Mouse (Mus musculus) bone marrow, adult 2 months (tissue): ENCODE measurements around the gene Gm48551. TPM values are rescaled to one million over a fixed set of nuclear protein-coding genes. Genes with fewer than 3 reads are reported as not detected.

Experiments
- H3K27ac ChIP-seq: fragments of 200-500 bp; 2 replicates; pipeline ENCODE4 v1.5.1; 2012; ENCODE audit warnings: low read depth, mild to moderate bottlenecking, control low read depth, inconsistent platforms, low read length; ENCODE audit not compliant: control insufficient read depth, poor library complexity, insufficient read depth
- H3K4me1 ChIP-seq: fragments of 200-500 bp; 2 replicates; pipeline ENCODE4 v1.6.1; 2011; ENCODE audit warnings: low read length; ENCODE audit not compliant: control insufficient read depth, insufficient read depth
- H3K4me3 ChIP-seq: fragments of 200-500 bp; replicated peaks from 2 replicates; pipeline ENCODE3; 2011; ENCODE audit warnings: mild to moderate bottlenecking, low read depth, low read length, control low read depth; ENCODE audit not compliant: control insufficient read depth
- CTCF ChIP-seq: fragments of 200-500 bp; IDR thresholded peaks from 2 replicates; pipeline ENCODE4 v1.5.1; 2011; ENCODE audit warnings: low read length, control low read depth; ENCODE audit not compliant: control insufficient read depth, insufficient read depth
- POLR2A ChIP-seq: fragments of 200-500 bp; IDR thresholded peaks from 2 replicates; pipeline ENCODE4 v1.6.1; 2011; ENCODE audit warnings: low read depth, mild to moderate bottlenecking, control low read depth, low read length, borderline replicate concordance; ENCODE audit not compliant: control insufficient read depth
- WGBS: fragments of 180-500 bp; shearing (Covaris S2); methylation state at CpG from one replicate; pipeline ENCODE4 v1.1.7; 2018; 5-methylcytosine and 5-hydroxymethylcytosine counted together
- polyA plus RNA-seq: library from polyadenylated mRNA; stranded (reverse); fragments of >200 nt; gene quantifications from 2 replicates; pipeline ENCODE4 v1.2.4, GENCODE M21; 2011; ENCODE audit warnings: low replicate concordance; ENCODE audit not compliant: missing spikeins, insufficient read depth, insufficient read length

The Gm48551 gene
- polyA plus RNA-seq, 1 experiment: 4.3 TPM

DNA sequence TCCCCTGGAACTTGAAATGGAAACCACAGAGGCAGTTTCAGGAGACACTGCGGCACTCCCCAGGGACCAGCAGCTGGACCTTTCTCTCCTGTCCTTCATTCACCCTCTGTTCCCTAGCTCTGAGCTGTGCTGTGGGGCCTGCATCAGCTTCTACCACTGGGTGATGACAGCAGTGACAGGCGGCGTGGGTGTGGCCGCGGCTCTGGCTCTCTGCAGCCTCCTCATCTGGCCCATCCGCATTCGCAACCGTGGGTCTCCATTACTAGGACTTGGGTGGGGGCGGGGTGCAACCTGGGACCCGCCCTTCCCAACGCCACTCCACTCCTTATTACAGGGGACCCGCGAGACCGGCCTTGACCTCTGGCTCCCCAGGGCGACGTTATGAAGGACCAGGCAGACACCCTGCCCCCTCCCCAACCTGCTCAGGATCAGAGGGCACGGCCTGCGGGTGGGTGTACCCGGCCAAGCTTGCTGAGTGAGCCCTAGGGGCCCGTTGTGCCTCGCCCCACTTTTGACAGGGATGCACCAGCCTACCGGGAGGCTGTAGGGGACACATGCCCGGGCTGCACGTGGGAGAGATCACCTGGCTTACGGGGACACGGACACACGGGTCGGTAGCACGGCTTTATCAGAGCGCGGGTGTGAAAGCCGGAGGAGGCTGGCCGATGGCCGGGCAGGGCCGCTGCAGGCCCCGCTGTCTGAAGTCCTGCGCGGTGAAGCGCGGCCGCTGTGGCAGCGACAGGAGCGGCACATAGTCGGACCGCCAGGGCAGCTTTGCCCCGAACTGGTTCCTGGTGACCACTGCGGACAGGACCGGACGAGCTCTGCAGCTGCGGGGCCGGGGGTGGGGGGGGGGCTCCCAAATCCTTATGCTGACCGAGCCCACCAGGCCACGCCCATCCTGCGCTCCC is 20.6 kb upstream of the Gm48551 start:
- Histone ChIP-seq H3K4me3 (no peak overlapping the region), H3K4me1 (peaks cover 7% of the 10 kb centered on the region), H3K27ac (peak overlapping the region; percentile 67; the same call in 1 of the 2 replicates)
- TF ChIP-seq CTCF: no peak
- TF ChIP-seq POLR2A: no peak
- WGBS: 91% methylated on average over 54 of the region's 54 CpGs

DNA sequence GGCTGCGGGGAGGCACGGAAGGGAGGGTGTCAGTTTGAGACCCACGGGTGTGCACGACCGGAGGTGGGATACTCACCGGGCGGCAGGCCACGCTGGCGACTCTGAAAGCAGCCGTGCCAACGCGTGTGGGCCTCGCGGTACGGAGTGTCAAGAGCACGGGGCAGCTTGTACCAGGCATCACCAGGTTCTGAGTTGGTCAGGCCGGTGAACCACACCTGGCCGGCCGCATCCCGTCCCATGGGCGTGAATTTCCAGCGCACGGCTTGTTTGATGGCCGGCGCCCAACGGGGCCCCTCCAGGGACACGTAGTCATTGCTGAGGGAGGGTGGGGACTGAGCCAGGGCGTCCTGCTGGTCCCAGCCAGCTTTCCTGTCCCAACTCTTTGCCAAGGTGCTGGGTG is 19.6 kb upstream of the Gm48551 start:
- WGBS: 89% methylated on average over 28 of the region's 28 CpGs
- no peak for TF ChIP-seq CTCF
- TF ChIP-seq POLR2A: 0 out of 2 replicates have a peak, but pooled peaks have one; percentile 39
- peaks cover 7% of the 10 kb centered on the region for H3K4me1 ChIP-seq
- H3K27ac ChIP-seq: no peak overlapping the region
- H3K4me3 ChIP-seq: no peak overlapping the region

DNA sequence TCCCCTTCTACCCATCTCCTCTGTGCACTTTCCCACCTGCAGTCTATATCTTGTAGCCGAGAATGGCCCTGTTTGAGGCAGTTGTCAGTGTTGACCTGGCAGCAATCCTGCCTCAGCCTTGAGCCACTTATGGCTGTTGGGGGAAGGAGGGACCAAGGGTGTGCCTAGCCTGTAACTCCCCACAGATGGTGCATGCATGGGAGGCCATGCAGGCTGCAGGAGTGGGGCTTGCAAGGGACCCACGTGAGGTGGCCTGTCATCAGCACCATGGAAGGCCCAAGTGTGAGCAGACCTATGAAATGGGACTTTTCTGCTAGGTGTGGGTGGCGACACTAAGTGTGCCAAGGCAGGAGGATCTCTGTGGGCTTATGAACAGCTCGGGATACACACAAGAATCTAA is 19.2 kb upstream of the Gm48551 start:
- Histone ChIP-seq H3K4me1 (peaks cover 7% of the 10 kb centered on the region), H3K27ac (0 out of 2 replicates have a peak overlapping the region, but pooled peaks have one; percentile 40), H3K4me3 (no peak overlapping the region)
- TF ChIP-seq POLR2A: no peak
- TF ChIP-seq CTCF: no peak
- 72% methylated on average over 4 of the region's 4 CpGs for WGBS

DNA sequence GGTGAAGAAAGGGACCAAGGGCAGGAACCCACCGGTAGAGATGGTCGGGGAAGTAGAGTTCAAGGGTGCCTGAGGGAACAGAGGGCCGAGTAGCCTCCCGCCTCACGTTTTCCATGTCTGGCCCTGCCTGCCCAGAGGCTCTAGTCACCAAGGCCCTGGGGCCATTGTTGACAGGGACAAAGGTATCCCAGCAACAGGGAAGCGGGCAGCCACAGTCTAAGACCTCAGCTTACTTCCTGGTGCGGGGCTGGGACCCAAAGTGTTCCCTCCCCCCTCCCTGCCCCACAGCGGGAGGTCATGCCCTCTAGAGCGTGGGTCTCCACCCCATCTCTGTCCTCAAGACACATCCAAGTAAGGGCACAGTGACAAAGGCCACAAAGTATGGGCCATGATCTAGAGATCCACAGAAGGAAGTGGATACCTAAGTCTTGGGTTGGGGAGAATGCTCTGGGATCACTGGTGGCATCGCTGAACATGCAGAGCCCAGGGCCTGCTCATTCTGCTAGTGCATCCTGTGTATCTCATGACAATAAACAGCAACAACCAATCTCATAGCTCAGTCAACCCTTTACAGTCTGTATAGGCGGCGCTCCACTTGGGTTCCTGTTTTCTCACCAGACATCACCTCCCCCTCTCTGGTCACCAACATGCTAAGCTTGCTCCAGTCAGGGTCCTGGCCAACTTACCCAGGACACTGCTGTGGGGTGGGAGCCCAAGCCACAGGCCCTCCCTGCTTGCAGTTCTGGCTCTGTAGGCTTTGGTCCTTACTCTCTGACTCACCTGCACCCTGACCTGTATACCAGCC is 18.4 kb upstream of the Gm48551 start, which contains the start of gene 4930404N11Rik:
Gene 4930404N11Rik, minus strand, starts transcription at position 145 of the 805 bp plus-strand sequence.
- Histone ChIP-seq H3K4me3 (no peak within 1 kb of the TSS), H3K4me1 (peaks cover 7% of the 10 kb centered on the region), H3K27ac (peak within 1 kb of the TSS; percentile 45)
- 30% methylated on average over 12 of the region's 12 CpGs for WGBS
- TF ChIP-seq POLR2A: peak; percentile 50; the same call in 1 of the 2 replicates
- no peak for TF ChIP-seq CTCF

DNA sequence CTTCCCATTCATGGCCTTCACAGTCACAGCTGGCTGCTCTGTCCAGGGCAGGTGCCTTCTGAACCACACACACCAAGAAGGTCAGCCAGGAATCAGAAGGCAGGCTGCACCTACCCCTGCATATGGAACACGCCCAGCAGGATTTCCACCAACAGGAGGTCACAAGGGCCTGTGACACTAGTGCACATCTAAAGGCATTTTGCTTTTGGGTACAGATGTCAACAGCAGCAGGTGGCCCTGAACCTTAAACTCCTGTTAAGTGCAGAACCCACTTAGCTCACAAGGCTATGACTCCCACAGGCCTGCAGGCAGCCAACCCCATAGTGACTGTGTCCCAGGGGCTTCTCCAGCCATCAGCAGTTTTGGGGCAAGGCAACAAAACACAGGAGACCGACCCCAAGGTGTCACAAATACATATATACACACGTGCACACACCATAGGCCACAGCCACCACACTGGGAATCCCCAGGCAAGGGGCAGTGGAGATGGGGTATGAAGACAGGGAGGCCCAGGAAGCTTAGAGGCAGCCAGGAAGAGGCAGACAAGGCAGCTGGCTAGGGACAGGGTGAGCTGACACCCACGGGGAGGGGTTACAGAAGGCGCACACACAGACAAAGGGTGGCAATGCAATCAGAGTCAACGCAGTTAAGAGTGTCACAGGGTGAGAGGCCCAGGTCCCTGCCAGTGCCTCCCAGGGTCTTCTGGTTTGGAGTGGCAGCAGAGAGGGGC is 17.6 kb upstream of the Gm48551 start:
- WGBS: 60% methylated on average over 6 of the region's 6 CpGs
- Histone ChIP-seq H3K4me3 (no peak overlapping the region), H3K27ac (peak overlapping the region; percentile 45; the same call in 1 of the 2 replicates), H3K4me1 (peaks cover 7% of the 10 kb centered on the region)
- TF ChIP-seq CTCF (no peak), POLR2A (no peak)

- no peak for TF ChIP-seq CTCF
- no peak for TF ChIP-seq POLR2A
- Histone ChIP-seq H3K27ac (peak overlapping the region; percentile 30; the same call in 1 of the 2 replicates), H3K4me1 (peaks cover 4% of the 10 kb centered on the region; the same call in 1 of the 2 replicates), H3K4me3 (no peak overlapping the region)
- WGBS: 88% methylated on average over 6 of the region's 6 CpGs
Measured at GRCm38 (mm10) chr10:81367207-81367495, 17.1 kb upstream of the Gm48551 start.

- no peak for TF ChIP-seq POLR2A
- no peak for TF ChIP-seq CTCF
- peaks cover 2% of the 10 kb centered on the region; the same call in 1 of the 2 replicates for H3K4me1 ChIP-seq
- WGBS: 94% methylated on average over 10 of the region's 10 CpGs
- no peak overlapping the region for H3K27ac ChIP-seq
- no peak overlapping the region for H3K4me3 ChIP-seq
Measured at GRCm38 (mm10) chr10:81375322-81375721, 8.9 kb upstream of the Gm48551 start.
